Mouse (Mus musculus) CD4-positive, CD25-positive, alpha-beta regulatory T cell, adult 2 months (primary cell): ENCODE results near the gene Myo10.

Experiments used
- DNase-seq: peaks from one replicate; pipeline ENCODE4 v3.0.0-alpha.2; 2012; ENCODE audit warnings: low read depth, low spot score

Myo10 gene

GRCm38 (mm10) chr15:25797888-25798287 lies 175.6 kb downstream of the Myo10 start:
- no peak for DNase-seq

- DNase-seq, result no peak
Measured at GRCm38 (mm10) chr15:25801726-25802125, 179.4 kb downstream of the Myo10 start.

GRCm38 (mm10) chr15:25802194-25802593 lies 179.9 kb downstream of the Myo10 start:
- DNase-seq, result no peak

GRCm38 (mm10) chr15:25803111-25803510 lies 180.8 kb downstream of the Myo10 start:
- DNase-seq, result no peak

GRCm38 (mm10) chr15:25805336-25806110 lies 183.2 kb downstream of the Myo10 start:
- DNase-seq, result peak; percentile 85

DNA sequence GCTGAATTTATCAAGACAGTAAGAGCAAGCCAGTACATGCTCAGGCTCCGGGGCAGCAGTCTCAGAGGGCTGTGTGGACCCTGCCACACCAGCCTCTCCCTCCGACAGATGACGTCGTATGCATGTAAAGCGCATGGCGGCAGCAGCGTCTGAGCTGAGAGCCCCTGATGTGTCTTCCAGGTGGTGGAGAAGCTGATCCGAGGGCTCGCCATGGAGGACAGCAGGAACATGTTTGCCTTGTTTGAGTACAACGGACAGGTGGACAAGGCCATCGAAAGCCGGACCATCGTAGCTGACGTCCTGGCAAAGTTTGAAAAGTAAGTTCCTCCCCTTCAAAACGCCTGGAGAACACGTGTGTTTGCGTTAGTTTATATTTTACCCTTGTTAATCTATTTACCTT lies 184.0 kb downstream of the Myo10 start:
- DNase-seq, result no peak

GRCm38 (mm10) chr15:25806878-25807277 lies 184.6 kb downstream of the Myo10 start:
- DNase-seq, result no peak

- DNase-seq, result no peak
Measured at GRCm38 (mm10) chr15:25808677-25809460, 186.5 kb downstream of the Myo10 start.

- DNase-seq, result no peak
Measured at GRCm38 (mm10) chr15:25809669-25810068, 187.3 kb downstream of the Myo10 start.

- DNase-seq, result peak; percentile 69
Measured at GRCm38 (mm10) chr15:25811834-25812250, 189.5 kb downstream of the Myo10 start.

DNA sequence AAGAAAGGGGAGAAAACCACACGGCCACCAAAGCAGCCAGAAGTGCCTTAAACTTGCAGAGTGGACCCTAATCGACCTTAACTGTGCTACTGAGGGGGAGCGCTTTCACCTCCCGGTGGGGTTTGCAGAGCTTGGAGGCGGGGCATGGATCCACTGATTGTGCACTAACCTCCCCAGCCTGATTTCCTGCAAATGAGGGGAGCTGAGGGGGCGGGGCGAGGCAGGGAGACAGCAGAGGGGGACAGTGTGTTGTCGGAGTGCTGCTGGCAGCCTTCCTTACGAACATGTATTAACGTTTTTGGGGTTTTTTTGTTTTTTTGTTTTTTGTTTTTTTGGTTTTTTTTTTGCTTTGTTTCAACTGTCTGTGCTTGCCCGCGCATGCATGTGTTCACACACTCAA lies 190.2 kb downstream of the Myo10 start:
- peak; percentile 60 for DNase-seq

DNA sequence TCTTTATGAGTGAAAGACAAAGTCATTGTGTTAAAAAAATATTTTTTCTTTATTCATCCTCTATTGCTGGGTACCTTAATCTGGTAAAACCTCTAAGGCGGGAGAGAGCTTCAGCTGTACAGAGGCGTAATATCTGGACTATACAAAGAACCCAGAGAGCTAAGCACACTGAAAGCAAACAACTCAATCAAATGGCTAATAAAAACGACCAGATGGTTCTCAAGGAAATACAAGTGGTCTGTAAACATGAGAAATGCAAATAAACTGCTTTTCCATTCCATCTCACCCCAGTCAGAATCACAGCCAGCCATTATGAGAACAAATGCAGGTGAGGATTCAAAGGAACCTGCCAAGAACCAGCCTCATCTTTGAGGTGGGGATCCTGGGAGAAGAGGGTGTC lies 192.2 kb downstream of the Myo10 start:
- no peak for DNase-seq

- peak; percentile 64 for DNase-seq
Measured at GRCm38 (mm10) chr15:25817191-25817590, 194.9 kb downstream of the Myo10 start.

DNA sequence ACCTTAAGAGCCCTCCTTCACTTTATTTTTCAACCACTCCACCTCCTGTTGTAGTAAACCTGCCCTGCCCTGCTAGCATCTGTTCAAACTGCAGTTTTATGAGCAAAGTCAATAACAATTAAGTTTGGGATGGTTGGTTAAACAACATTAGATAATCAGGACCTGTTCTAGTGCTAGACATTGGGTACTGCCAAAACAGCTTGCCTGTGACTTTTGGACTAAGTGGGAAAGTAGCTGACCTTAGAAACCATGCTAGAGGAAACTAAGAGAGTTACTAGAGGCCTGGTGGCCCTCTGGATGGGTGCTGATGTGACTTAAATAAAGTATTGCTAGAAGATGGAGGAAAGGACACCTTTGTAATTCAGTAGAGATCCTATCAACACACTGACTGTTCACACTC lies 199.7 kb downstream of the Myo10 start:
- DNase-seq, result no peak

GRCm38 (mm10) chr15:25822656-25823055 lies 200.3 kb downstream of the Myo10 start:
- DNase-seq, result peak; percentile 51

DNA sequence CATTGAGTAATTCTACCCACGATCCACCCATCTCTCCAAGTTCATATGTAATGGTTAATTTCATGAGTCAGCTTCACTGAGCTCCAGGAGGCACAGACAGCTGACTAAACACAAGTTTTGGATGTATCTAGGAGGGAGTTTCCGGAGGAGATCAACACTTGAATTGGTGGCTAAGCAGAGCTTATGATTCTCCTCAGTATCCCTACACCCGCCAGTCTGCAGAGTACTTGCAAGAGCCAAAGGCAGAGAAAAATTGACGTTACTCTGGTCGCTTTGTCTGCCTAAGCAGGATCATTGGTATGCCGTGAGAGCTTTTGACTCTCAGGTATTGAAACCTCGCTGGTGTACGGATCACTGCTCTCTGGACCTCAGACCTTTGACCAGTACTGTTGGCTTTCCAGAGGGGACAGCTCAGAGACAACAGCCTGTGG lies 204.2 kb downstream of the Myo10 start:
- DNase-seq, result no peak

DNA sequence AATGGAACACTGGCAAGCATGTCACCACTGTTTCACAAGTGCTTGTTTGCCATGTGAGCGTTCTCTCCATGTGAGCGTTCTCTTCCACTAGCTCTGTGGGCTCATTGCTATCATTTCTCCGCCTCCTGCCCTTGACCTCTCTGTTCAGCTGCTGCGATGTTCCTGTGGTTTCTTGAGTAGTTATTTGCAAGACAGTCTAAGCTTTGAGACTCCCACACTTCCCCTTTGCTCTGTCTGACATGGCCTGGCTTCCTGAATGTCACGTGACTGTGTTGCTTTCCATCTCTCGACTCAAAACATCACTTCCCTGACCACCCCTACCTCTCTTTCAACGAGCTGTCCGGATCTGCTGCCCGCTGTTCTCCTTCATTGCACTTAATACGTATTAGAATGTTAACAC lies 206.1 kb downstream of the Myo10 start:
- peak; percentile 72 for DNase-seq

GRCm38 (mm10) chr15:25830426-25830825 lies 208.1 kb downstream of the Myo10 start:
- DNase-seq, result peak; percentile 43

GRCm38 (mm10) chr15:25834282-25834681 lies 212.0 kb downstream of the Myo10 start:
- no peak for DNase-seq

GRCm38 (mm10) chr15:25834920-25835674 lies 212.8 kb downstream of the Myo10 start:
- no peak for DNase-seq

DNA sequence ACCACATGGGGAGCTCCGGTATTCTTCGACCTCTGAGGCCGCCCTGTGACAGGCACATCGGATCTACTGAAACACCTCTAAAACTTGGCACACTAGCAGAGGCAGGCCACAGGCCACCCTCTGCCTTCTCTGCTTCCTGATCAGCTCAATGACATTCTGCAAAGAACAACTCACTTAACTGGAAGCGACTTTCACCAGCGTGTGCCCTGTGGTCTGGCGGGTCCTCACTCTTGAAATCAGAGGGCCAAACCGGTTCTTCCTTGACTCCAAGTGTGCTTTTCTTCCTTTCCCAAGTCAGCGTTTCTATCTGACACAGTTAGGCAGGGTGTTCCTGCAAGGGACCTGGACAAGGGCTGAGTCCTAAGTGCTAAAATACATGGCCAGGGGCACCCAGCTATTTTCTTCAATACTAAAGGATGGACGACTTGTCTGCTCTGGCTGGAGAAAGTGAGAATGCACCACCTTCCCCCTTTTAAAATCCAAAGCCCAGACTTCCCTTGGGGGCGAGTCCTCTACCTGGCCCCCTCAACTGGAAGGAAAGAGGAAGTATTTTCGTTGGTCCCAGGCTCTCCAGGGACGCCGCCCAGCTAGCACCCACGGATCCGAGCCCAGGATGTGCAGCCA lies 220.2 kb downstream of the Myo10 start:
- DNase-seq, result peak; percentile 29
